In the genomic region with DNA sequence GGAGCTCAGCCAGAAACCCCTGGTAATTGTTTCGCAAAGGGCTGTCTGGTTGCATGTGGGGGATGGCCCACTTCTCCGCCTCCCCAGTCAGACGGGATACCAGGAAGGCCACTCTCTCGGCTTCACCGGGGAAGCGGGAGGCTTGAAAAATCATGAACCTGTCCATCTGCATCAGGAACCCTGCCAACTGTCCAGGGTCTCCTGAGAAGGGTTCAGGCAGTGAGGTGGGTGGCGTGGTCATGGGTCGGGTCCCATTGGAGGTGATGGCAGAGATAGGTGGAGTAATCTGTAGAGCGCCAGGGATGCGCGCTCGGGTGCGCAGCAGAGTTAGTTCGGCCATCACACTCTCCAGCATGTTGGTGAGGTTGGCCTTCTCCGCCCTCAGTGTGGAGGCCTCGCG, we compare ENCODE assay signal across 9 mouse cellular contexts. TPM values are rescaled to one million over a fixed set of nuclear protein-coding genes. Genes with fewer than 3 reads are reported as not detected.
A peak's percentile ranks its signal among the peaks of the same experiment; 100 is the strongest.
DNase-seq lines count a peak whose midpoint lies in the region; ATAC-seq and TF ChIP-seq lines count a peak whose summit lies in the region.
"Had no signal": no experiment of that assay in that cellular context is flagged by ENCODE, and none has a peak within 500 bp of the region (broad histone marks: within the 10 kb centered on the region; RNA-seq: fewer than 3 reads in every experiment).

No protein-coding gene starts in this region.

- no peak overlapping the region for H3K27ac ChIP-seq in intestine, embryonic 14.5 days (ENCODE audit: low read depth)
- no peak overlapping the region for H3K27ac ChIP-seq in intestine, postnatal 0 days (ENCODE audit: low read depth, low read length)
- H3K27ac ChIP-seq in forebrain, embryonic 12.5 days, result peak overlapping the region; percentile 92
- H3K27ac ChIP-seq in limb, embryonic 15.5 days, result no peak overlapping the region

- H3K4me3 ChIP-seq in intestine, embryonic 14.5 days (ENCODE audit: low read depth, low read length), result no peak overlapping the region
- H3K4me3 ChIP-seq in intestine, postnatal 0 days (ENCODE audit: low read depth, low read length), result no peak overlapping the region
- H3K4me3 ChIP-seq in forebrain, embryonic 12.5 days (replicated peaks), result peak overlapping the region; percentile 69
- peak overlapping the region; percentile 74 for H3K4me3 ChIP-seq in limb, embryonic 15.5 days

- H3K27me3 ChIP-seq in intestine, embryonic 14.5 days (replicated peaks; ENCODE audit: control insufficient read depth, insufficient read depth, low read length), result no peaks in the 10 kb centered on the region
- H3K27me3 ChIP-seq in intestine, postnatal 0 days (replicated peaks; ENCODE audit: control insufficient read depth, insufficient read depth, low read length), result no peaks in the 10 kb centered on the region
- H3K27me3 ChIP-seq in forebrain, embryonic 12.5 days, result peaks cover 20% of the 10 kb centered on the region
- H3K27me3 ChIP-seq in limb, embryonic 15.5 days, result no peaks in the 10 kb centered on the region

- peaks cover 12% of the 10 kb centered on the region; the same call in 1 of the 2 replicates for H3K36me3 ChIP-seq in intestine, embryonic 14.5 days (ENCODE audit: control insufficient read depth, insufficient read depth, low read length)
- H3K36me3 ChIP-seq in intestine, postnatal 0 days (ENCODE audit: control insufficient read depth, insufficient read depth), result no peaks in the 10 kb centered on the region
- peaks cover 41% of the 10 kb centered on the region for H3K36me3 ChIP-seq in forebrain, embryonic 12.5 days (replicated peaks)
- peaks cover 31% of the 10 kb centered on the region for H3K36me3 ChIP-seq in limb, embryonic 15.5 days

- 0 out of 2 replicates have a peak, but pooled peaks cover 3% of the 10 kb centered on the region for H3K9me3 ChIP-seq in intestine, embryonic 14.5 days (ENCODE audit: control insufficient read depth, low read length)
- no peaks in the 10 kb centered on the region for H3K9me3 ChIP-seq in intestine, postnatal 0 days (ENCODE audit: control insufficient read depth)
- H3K9me3 ChIP-seq in forebrain, embryonic 12.5 days, result peaks cover 7% of the 10 kb centered on the region; the same call in 1 of the 2 replicates
- no peaks in the 10 kb centered on the region for H3K9me3 ChIP-seq in limb, embryonic 15.5 days

- WGBS in intestine, embryonic 14.5 days, result 95% methylated on average over 17 of the region's 17 CpGs
- 98% methylated on average over 17 of the region's 17 CpGs for WGBS in intestine, postnatal 0 days
- WGBS in forebrain, embryonic 12.5 days, result 96% methylated on average over 17 of the region's 17 CpGs
- 98% methylated on average over 17 of the region's 17 CpGs for WGBS in limb, embryonic 15.5 days

- H3K9ac ChIP-seq in intestine, embryonic 14.5 days (ENCODE audit: low read length), result no peak overlapping the region
- no peak overlapping the region for H3K9ac ChIP-seq in intestine, postnatal 0 days (ENCODE audit: low read depth, low read length)
- H3K9ac ChIP-seq in forebrain, embryonic 12.5 days, result peak overlapping the region; percentile 82; the same call in 1 of the 2 replicates
- H3K9ac ChIP-seq in limb, embryonic 15.5 days, result peak overlapping the region; percentile 64; the same call in 1 of the 2 replicates

- DNase-seq in intestine, embryonic 14.5 days (ENCODE audit: low spot score), result no peak
- peak; percentile 32 for DNase-seq in ZHBTc4 (ENCODE audit: low read depth, low spot score)
- no peak for DNase-seq in ovary, postnatal 36 days (ENCODE audit: low spot score)
- no peak for DNase-seq in gastrocnemius, adult 18-20 months (ENCODE audit: low spot score)
- DNase-seq in adrenal gland, adult 8-10 months, result no peak

- peak overlapping the region; percentile 53 for H3K4me2 ChIP-seq in intestine, embryonic 14.5 days (ENCODE audit: low read length)
- H3K4me2 ChIP-seq in intestine, postnatal 0 days (replicated peaks; ENCODE audit: low read depth), result no peak overlapping the region; the same call in 1 of the 2 replicates
- peak overlapping the region; percentile 87 for H3K4me2 ChIP-seq in forebrain, embryonic 12.5 days
- H3K4me2 ChIP-seq in limb, embryonic 15.5 days, result peak overlapping the region; percentile 55

- 0 out of 2 replicates have a peak, but pooled peaks have one; percentile 9 for ATAC-seq in intestine, embryonic 14.5 days (replicated peaks; ENCODE audit: low FRiP score, low TSS enrichment, low read depth)
- ATAC-seq in intestine, postnatal 0 days, result no peak
- ATAC-seq in forebrain, embryonic 12.5 days (ENCODE audit: low FRiP score), result peak; percentile 5; the same call in 1 of the 2 replicates
- ATAC-seq in limb, embryonic 15.5 days (ENCODE audit: insufficient number of reproducible peaks, low FRiP score, low TSS enrichment, low read depth), result no peak

- H3K4me1 ChIP-seq in intestine, embryonic 14.5 days (replicated peaks; ENCODE audit: control insufficient read depth, insufficient read depth, low read length), result 0 out of 2 replicates have a peak, but pooled peaks cover 6% of the 10 kb centered on the region
- H3K4me1 ChIP-seq in intestine, postnatal 0 days (replicated peaks; ENCODE audit: control insufficient read depth, insufficient read depth, low read length), result no peaks in the 10 kb centered on the region
- H3K4me1 ChIP-seq in forebrain, embryonic 12.5 days, result peaks cover 39% of the 10 kb centered on the region
- peaks cover 28% of the 10 kb centered on the region for H3K4me1 ChIP-seq in limb, embryonic 15.5 days

- no peak for TF ChIP-seq CTCF in intestine, postnatal 0 days (IDR thresholded peaks at IDR 0.05; ENCODE audit: low read depth)

RNA-seq across cellular contexts. Expression of a gene that starts 0.9 kb away (rescaled TPM):
- 8.9 and 9.0 TPM in 2 replicates for polyA plus RNA-seq in intestine, embryonic 14.5 days (2014; fragmentation: Nextera tagmentation; extraction: Ambion mirVana)
- 3.0 and 3.7 TPM in 2 replicates for polyA plus RNA-seq in intestine, postnatal 0 days (2015; fragmentation: Nextera tagmentation; extraction: Ambion mirVana)
- 48.8 and 56.2 TPM in 2 replicates for polyA plus RNA-seq in forebrain, embryonic 12.5 days (2016; fragmentation: Nextera tagmentation; extraction: Ambion mirVana)
- 16.5 and 17.7 TPM in 2 replicates for polyA plus RNA-seq in limb, embryonic 15.5 days (2015; fragmentation: Nextera tagmentation; extraction: Ambion mirVana)
- 1 to 10 TPM; 4.0 to 4.1 TPM for total RNA-seq in gastrocnemius, adult 18-20 months (2021)
- total RNA-seq in adrenal gland, adult 8-10 months (2022), result 1 to 10 TPM; 8.0 to 9.9 (median 8.6) TPM
- total RNA-seq: MEL had no signal

Comparison
In these comparisons a context has a peak if more than half of its experiments do, and no peak if none do; other contexts are left out.
1. ATAC-seq: peak in intestine, embryonic 14.5 days (single experiment) and forebrain, embryonic 12.5 days (single experiment); none in intestine, postnatal 0 days (single experiment) and limb, embryonic 15.5 days (single experiment).
2. H3K4me3 ChIP-seq: peak in forebrain, embryonic 12.5 days (single experiment) and limb, embryonic 15.5 days (single experiment); none in intestine, embryonic 14.5 days (single experiment) and intestine, postnatal 0 days (single experiment).
3. H3K9ac ChIP-seq: peak in forebrain, embryonic 12.5 days (single experiment) and limb, embryonic 15.5 days (single experiment); none in intestine, embryonic 14.5 days (single experiment) and intestine, postnatal 0 days (single experiment).